Mouse (Mus musculus): ENCODE data around the gene Bcat1. TPM values are rescaled to one million over a fixed set of nuclear protein-coding genes. Genes with fewer than 3 reads are reported as not detected.

Gene Bcat1
- 23.5 and 27.5 TPM in 2 replicates for polyA plus RNA-seq (2012; rRNA removed)

GRCm38 (mm10) chr6:145075548-145076224 is at the start of gene Bcat1:
TSS of gene Bcat1 (minus strand) at chr6:145076184.

GRCm38 (mm10) chr6:145115476-145116097 is 39.6 kb upstream of the Bcat1 start, which contains the start of gene Lrmp:
TSS of gene Lrmp (plus strand) at chr6:145115653.

Other genes with a start within 250 kb of the Bcat1 start
- 3.6 and 4.1 TPM in 2 replicates for gene Lrmp, start 39.5 kb upstream of the Bcat1 start, polyA plus RNA-seq (2012; rRNA removed)
- gene Casc1, start 134.8 kb upstream of the Bcat1 start, polyA plus RNA-seq (2012; rRNA removed) = 1.2 and 1.4 TPM in 2 replicates
- gene Etfrf1, start 134.9 kb upstream of the Bcat1 start, polyA plus RNA-seq (2012; rRNA removed) = 17.9 and 23.2 TPM in 2 replicates
- gene Kras, start 174.1 kb upstream of the Bcat1 start, polyA plus RNA-seq (2012; rRNA removed) = 46.8 and 60.6 TPM in 2 replicates

All from central nervous system, embryonic 11.5 days (tissue).